Mouse (Mus musculus): ENCODE data around the gene Gprin1. TPM values are rescaled to one million over a fixed set of nuclear protein-coding genes. Genes with fewer than 3 reads are reported as not detected.
"Not testable (repeated sequence)": the region's sequence is repeated elsewhere in the genome, so short reads cannot be mapped to it uniquely, and the experiment has no call there.

Gprin1 gene
- 0.77 and 0.80 TPM in 2 replicates for polyA plus RNA-seq (2015; fragmentation: Nextera tagmentation; extraction: Ambion mirVana)

DNA sequence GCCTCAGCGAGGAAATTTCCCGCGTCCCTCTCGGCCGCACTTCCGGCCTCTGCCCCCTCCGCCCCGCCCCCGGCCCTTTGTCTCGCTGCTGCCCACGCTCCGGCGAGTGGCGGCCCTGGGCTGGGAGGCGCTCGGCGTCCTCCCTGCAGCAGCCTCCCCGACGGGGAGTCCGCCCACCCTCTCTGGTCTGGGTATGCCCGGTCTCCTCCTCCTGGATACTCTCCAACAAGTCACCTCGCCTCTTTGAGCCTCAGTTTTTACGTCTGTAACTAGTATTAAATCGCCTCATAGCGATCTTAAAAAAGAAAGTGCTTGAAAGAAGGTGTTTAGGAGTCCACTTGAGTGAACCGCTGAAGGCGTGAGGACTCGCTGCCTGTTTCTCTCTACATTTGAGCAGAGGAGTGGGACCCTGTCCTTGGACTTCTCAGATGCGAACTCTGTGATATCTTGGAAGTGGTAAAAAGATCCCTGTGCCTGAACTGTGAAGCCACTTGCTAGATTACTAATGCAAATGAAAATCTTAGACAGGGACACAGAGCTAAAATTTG, at the start of gene Gprin1:
TSS of gene Gprin1 (minus strand) at position 11 of the 548 bp plus-strand sequence.
- no peak within 1 kb of the TSS for H3K27ac ChIP-seq
- whole genome bisulfite sequencing: 5% methylated on average over 28 of the region's 29 CpGs
- no peaks in the 10 kb centered on the region for H3K36me3 ChIP-seq
- H3K9me3 ChIP-seq: no peaks in the 10 kb centered on the region
- no peak within 1 kb of the TSS for H3K9ac ChIP-seq
- peak within 1 kb of the TSS; percentile 94 for H3K4me2 ChIP-seq
- no peak; the same call in 1 of the 2 replicates for ATAC-seq (ENCODE audit: insufficient read depth, low FRiP score, low read depth)
- H3K4me1 ChIP-seq: peaks cover 7% of the 10 kb centered on the region
- H3K27me3 ChIP-seq (replicated peaks): peaks cover 33% of the 10 kb centered on the region
- peak within 1 kb of the TSS; percentile 53 for H3K4me3 ChIP-seq (replicated peaks)

GRCm38 (mm10) chr13:54798740-54799139, 49.1 kb upstream of the Gprin1 start:
- H3K4me2 ChIP-seq: no peak overlapping the region
- H3K4me1 ChIP-seq: peaks cover 2% of the 10 kb centered on the region; the same call in 1 of the 2 replicates
- no peak for ATAC-seq (ENCODE audit: insufficient read depth, low FRiP score, low read depth)
- 66% methylated on average over 10 of the region's 10 CpGs for WGBS
- no peaks in the 10 kb centered on the region for H3K27me3 ChIP-seq (replicated peaks)
- no peaks in the 10 kb centered on the region for H3K36me3 ChIP-seq
- H3K4me3 ChIP-seq (replicated peaks): no peak overlapping the region
- H3K9ac ChIP-seq: no peak overlapping the region
- no peaks in the 10 kb centered on the region for H3K9me3 ChIP-seq
- no peak overlapping the region for H3K27ac ChIP-seq

- H3K27me3 ChIP-seq (replicated peaks): no peaks in the 10 kb centered on the region
- no peak overlapping the region for H3K9ac ChIP-seq
- H3K4me3 ChIP-seq (replicated peaks): no peak overlapping the region
- no peak overlapping the region for H3K27ac ChIP-seq
- 79% methylated on average over 16 of the region's 16 CpGs for WGBS
- no peaks in the 10 kb centered on the region for H3K36me3 ChIP-seq
- H3K4me1 ChIP-seq: peaks cover 2% of the 10 kb centered on the region; the same call in 1 of the 2 replicates
- no peak overlapping the region for H3K4me2 ChIP-seq
- ATAC-seq (ENCODE audit: insufficient read depth, low FRiP score, low read depth): no peak
- no peaks in the 10 kb centered on the region for H3K9me3 ChIP-seq
Observed at GRCm38 (mm10) chr13:54797861-54798643, 48.4 kb upstream of the Gprin1 start.

DNA sequence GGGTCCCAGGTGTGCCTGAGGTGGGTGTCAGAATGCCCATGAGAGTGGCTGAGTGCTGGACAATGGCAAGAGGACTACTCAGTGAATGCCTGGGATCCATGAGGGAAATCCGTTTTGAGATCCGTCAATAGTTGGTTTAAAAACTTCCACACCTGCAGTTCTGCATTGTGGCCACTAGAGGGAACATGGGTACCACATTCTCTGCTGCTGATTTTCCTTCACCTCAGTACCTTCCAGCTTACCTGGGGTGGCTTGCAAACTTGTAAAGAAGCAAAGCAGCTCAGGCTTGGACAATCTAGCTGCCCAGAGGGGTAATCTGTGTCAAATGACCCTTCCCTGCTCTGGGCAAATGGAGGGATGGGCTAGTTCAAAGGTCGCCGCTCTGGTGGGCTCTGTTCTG, 47.7 kb upstream of the Gprin1 start:
- Histone ChIP-seq H3K4me3 (replicated peaks) (no peak overlapping the region), H3K4me1 (peaks cover 2% of the 10 kb centered on the region; the same call in 1 of the 2 replicates), H3K9ac (no peak overlapping the region), H3K27ac (no peak overlapping the region), H3K9me3 (no peaks in the 10 kb centered on the region), H3K36me3 (no peaks in the 10 kb centered on the region), H3K4me2 (no peak overlapping the region), H3K27me3 (replicated peaks) (no peaks in the 10 kb centered on the region; the same call in 1 of the 2 replicates)
- no peak for ATAC-seq (ENCODE audit: insufficient read depth, low FRiP score, low read depth)
- 39% methylated on average over 4 of the region's 4 CpGs for WGBS

GRCm38 (mm10) chr13:54794843-54795242, 45.2 kb upstream of the Gprin1 start:
- WGBS: 44% methylated on average over 5 of the region's 5 CpGs
- ATAC-seq (ENCODE audit: insufficient read depth, low FRiP score, low read depth): no peak
- H3K9ac ChIP-seq: no peak overlapping the region
- no peak overlapping the region for H3K4me3 ChIP-seq (replicated peaks)
- no peaks in the 10 kb centered on the region; the same call in 1 of the 2 replicates for H3K27me3 ChIP-seq (replicated peaks)
- no peak overlapping the region for H3K4me2 ChIP-seq
- H3K36me3 ChIP-seq: no peaks in the 10 kb centered on the region
- no peak overlapping the region for H3K27ac ChIP-seq
- H3K9me3 ChIP-seq: no peaks in the 10 kb centered on the region
- H3K4me1 ChIP-seq: peaks cover 7% of the 10 kb centered on the region

DNA sequence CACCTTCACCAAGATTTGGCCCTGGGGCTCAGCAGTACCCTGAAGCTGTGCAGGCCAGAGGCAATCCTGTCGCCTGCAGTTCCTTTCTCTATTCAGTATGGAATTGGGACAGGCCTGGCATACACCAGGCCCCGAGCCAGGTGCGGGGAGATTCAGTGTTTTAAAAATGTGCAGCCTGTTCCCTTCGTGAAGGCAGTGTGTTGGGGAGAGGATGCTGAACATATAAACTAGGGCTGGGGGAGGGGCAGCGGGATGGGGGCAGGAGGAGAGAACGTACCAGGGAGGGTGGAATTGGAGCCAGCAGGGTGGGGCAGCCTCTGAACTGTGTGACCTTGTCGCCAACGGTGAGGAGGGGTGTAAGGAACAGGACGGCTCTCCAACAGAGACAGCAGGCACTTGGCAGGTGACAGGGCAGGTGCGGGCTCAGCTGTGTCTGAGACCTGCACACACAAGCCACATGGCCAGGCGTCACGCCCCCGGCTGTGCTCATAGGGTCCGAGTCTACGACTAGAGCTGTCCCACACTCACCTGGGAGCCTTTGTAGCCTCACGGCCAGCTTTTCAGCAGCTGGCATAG, 44.4 kb upstream of the Gprin1 start:
- ATAC-seq (ENCODE audit: insufficient read depth, low FRiP score, low read depth): no peak
- Histone ChIP-seq H3K9ac (no peak overlapping the region), H3K4me1 (peaks cover 10% of the 10 kb centered on the region), H3K9me3 (no peaks in the 10 kb centered on the region), H3K27ac (no peak overlapping the region), H3K36me3 (no peaks in the 10 kb centered on the region), H3K27me3 (replicated peaks) (no peaks in the 10 kb centered on the region; the same call in 1 of the 2 replicates), H3K4me3 (replicated peaks) (no peak overlapping the region), H3K4me2 (no peak overlapping the region)
- 65% methylated on average over 16 of the region's 16 CpGs for WGBS

GRCm38 (mm10) chr13:54792259-54793230, 42.9 kb upstream of the Gprin1 start:
- no peaks in the 10 kb centered on the region for H3K9me3 ChIP-seq
- no peak for ATAC-seq (ENCODE audit: insufficient read depth, low FRiP score, low read depth)
- no peak overlapping the region for H3K9ac ChIP-seq
- peaks cover 10% of the 10 kb centered on the region for H3K4me1 ChIP-seq
- no peaks in the 10 kb centered on the region for H3K36me3 ChIP-seq
- no peak overlapping the region for H3K4me2 ChIP-seq
- no peaks in the 10 kb centered on the region; the same call in 1 of the 2 replicates for H3K27me3 ChIP-seq (replicated peaks)
- H3K4me3 ChIP-seq (replicated peaks): no peak overlapping the region
- WGBS: 16% methylated on average over 21 of the region's 21 CpGs
- H3K27ac ChIP-seq: no peak overlapping the region

DNA sequence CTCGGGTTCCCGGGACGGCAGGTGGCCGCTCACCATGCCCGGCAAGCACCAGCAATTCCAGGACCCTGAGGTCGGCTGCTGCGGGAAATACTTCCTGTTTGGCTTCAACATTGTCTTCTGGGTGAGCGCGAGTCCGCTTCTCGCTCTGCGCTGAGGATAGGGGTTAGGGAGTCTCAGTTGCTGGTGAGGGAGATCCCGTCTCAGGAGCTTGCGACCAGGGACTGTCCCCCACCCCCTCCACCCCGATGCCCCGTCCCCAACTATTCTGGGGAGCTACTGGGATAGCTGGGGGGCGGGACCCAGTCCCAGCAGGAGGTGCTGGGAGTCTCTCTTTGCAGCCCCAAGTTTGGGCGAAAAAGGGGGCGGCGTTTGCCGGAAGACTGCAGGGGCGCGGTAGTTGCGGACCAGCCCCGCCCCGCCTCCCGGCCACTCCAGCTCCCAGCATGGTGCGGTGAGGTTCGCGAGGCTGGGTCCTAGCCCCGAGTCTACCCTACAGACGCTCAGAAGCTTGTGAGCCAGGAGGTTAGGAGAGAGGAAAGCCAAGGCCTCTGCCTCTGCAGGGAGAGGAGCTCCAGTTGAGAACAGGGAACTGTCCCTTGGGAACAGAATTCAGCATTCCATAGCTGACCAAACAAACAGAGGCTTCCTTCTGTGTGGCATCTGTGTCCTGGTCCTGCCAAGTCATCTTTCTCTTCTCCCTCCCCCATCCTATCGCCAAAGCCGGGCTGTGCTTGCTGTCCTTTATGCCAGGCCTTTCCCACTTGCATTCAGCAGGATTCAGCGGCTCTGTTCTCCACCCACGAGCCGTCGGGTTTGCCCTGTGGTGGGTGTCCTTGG, 40.1 kb upstream of the Gprin1 start:
- no peaks in the 10 kb centered on the region for H3K9me3 ChIP-seq
- 2% methylated on average over 38 of the region's 38 CpGs for WGBS
- H3K4me2 ChIP-seq: peak overlapping the region; percentile 99
- no peaks in the 10 kb centered on the region for H3K36me3 ChIP-seq
- peak overlapping the region; percentile 63 for H3K4me3 ChIP-seq (replicated peaks)
- ATAC-seq (ENCODE audit: insufficient read depth, low FRiP score, low read depth): peak; percentile 24
- H3K27ac ChIP-seq: peak overlapping the region; percentile 54
- no peaks in the 10 kb centered on the region; the same call in 1 of the 2 replicates for H3K27me3 ChIP-seq (replicated peaks)
- peaks cover 10% of the 10 kb centered on the region for H3K4me1 ChIP-seq
- peak overlapping the region; percentile 39; the same call in 1 of the 2 replicates for H3K9ac ChIP-seq

DNA sequence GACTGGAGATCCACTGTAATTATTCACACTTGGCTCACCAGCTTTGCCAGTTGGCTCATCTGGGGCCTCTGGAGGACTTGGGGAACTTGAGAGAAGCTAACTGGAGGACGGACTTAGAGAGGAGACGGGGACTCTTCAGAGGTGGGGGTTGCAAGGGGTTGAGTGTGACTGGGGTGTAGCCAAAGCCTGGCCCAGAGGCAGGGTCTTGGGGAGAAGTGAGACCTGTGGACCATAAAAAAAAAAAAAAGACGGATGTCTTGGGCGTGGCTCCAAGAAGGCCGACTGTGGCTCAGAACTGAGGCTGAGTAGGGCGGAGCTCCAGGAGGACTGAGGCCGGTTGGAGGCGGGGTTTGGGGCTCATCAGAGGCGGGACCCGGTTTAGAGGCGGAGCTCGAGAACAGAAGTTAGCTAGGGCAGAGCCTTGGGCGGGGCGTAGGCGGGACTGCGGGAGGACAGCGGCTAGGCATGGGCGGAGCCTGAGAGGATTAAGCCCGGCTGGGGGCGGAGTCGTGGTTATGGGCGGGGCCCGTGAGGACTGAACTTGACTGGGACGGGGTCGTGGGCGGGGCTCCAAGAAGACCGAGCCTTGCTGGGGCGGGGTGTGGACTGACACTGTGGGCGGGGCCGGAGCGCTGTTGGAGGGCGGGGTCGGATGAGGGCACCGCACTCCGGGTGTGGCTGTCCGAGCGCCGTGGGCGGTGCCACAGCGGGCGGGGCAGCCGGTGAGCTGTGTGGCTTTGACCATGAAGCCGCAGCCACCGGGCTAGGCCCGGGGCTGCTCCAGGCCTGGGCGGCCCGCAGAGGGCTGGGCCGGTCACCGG, 39.3 kb upstream of the Gprin1 start, which contains the start of gene Tspan17:
TSS of gene Tspan17 (plus strand) at position 638 of the 821 bp plus-strand sequence.
- H3K36me3 ChIP-seq: no peaks in the 10 kb centered on the region
- peak within 1 kb of the TSS; percentile 63 for H3K4me3 ChIP-seq (replicated peaks)
- peak within 1 kb of the TSS; percentile 54 for H3K27ac ChIP-seq
- no peaks in the 10 kb centered on the region for H3K9me3 ChIP-seq
- H3K4me2 ChIP-seq: peak within 1 kb of the TSS; percentile 99
- 3% methylated on average over 49 of the region's 49 CpGs for WGBS
- H3K27me3 ChIP-seq (replicated peaks): no peaks in the 10 kb centered on the region; the same call in 1 of the 2 replicates
- H3K4me1 ChIP-seq: peaks cover 10% of the 10 kb centered on the region
- peak within 1 kb of the TSS; percentile 39; the same call in 1 of the 2 replicates for H3K9ac ChIP-seq
- peak; percentile 89 for ATAC-seq (ENCODE audit: insufficient read depth, low FRiP score, low read depth)

GRCm38 (mm10) chr13:54787591-54787990, 37.9 kb upstream of the Gprin1 start:
- H3K9ac ChIP-seq; ATAC-seq (ENCODE audit: insufficient read depth, low FRiP score, low read depth); H3K36me3 ChIP-seq; H3K4me3 ChIP-seq (replicated peaks); H3K9me3 ChIP-seq; H3K27ac ChIP-seq; H3K27me3 ChIP-seq (replicated peaks); H3K4me2 ChIP-seq: not testable (repeated sequence)
- WGBS: 48% methylated on average over 2 of the region's 2 CpGs
- peaks cover 10% of the 10 kb centered on the region for H3K4me1 ChIP-seq
